Mouse (Mus musculus): ENCODE results near the gene Gpr83. TPM values are rescaled to one million over a fixed set of nuclear protein-coding genes. Genes with fewer than 3 reads are reported as not detected.
A peak's percentile ranks its signal among the peaks of the same experiment; 100 is the strongest.

The Gpr83 gene
- 0.04 and 0.27 TPM in 2 replicates for polyA plus RNA-seq (2012; rRNA removed)

GRCm38 (mm10) chr9:14859868-14860639, at the start of gene Gpr83:
TSS of gene Gpr83 (plus strand) at chr9:14860210.
- WGBS = 2% methylated on average over 47 of the region's 47 CpGs
- no peaks in the 10 kb centered on the region for H3K36me3 ChIP-seq (ENCODE audit: control insufficient read depth, insufficient read depth, low read length)
- no peak for TF ChIP-seq POLR2A (IDR thresholded peaks at IDR 0.05; ENCODE audit: low read depth, low read length)
- TF ChIP-seq CTCF (IDR thresholded peaks at IDR 0.05; ENCODE audit: extremely low read depth, insufficient read length, insufficient replicate concordance, low read depth, low read length) = no peak
- H3K27ac ChIP-seq (ENCODE audit: insufficient read depth, low read depth, low read length) = no peak within 1 kb of the TSS
- H3K27me3 ChIP-seq (ENCODE audit: control insufficient read depth, insufficient read depth, low read length) = peaks cover 17% of the 10 kb centered on the region; the same call in 1 of the 2 replicates
- H3K4me1 ChIP-seq (ENCODE audit: control insufficient read depth, insufficient read depth, insufficient read length, low read length) = no peaks in the 10 kb centered on the region
- H3K4me3 ChIP-seq (ENCODE audit: low read depth, low read length) = peak within 1 kb of the TSS; percentile 35

GRCm38 (mm10) chr9:14821396-14821795, 38.6 kb upstream of the Gpr83 start:
- Histone ChIP-seq H3K27me3 (ENCODE audit: control insufficient read depth, insufficient read depth, low read length) (no peaks in the 10 kb centered on the region), H3K4me3 (ENCODE audit: low read depth, low read length) (no peak overlapping the region), H3K27ac (ENCODE audit: insufficient read depth, low read depth, low read length) (no peak overlapping the region), H3K4me1 (ENCODE audit: control insufficient read depth, insufficient read depth, insufficient read length, low read length) (no peaks in the 10 kb centered on the region), H3K36me3 (ENCODE audit: control insufficient read depth, insufficient read depth, low read length) (peaks cover 52% of the 10 kb centered on the region)
- TF ChIP-seq POLR2A (IDR thresholded peaks at IDR 0.05; ENCODE audit: low read depth, low read length) (no peak), CTCF (IDR thresholded peaks at IDR 0.05; ENCODE audit: extremely low read depth, insufficient read length, insufficient replicate concordance, low read depth, low read length) (no peak)

- H3K27ac ChIP-seq (ENCODE audit: insufficient read depth, low read depth, low read length) = no peak overlapping the region
- no peaks in the 10 kb centered on the region for H3K4me1 ChIP-seq (ENCODE audit: control insufficient read depth, insufficient read depth, insufficient read length, low read length)
- no peak for TF ChIP-seq CTCF (IDR thresholded peaks at IDR 0.05; ENCODE audit: extremely low read depth, insufficient read length, insufficient replicate concordance, low read depth, low read length)
- no peak for TF ChIP-seq POLR2A (IDR thresholded peaks at IDR 0.05; ENCODE audit: low read depth, low read length)
- H3K36me3 ChIP-seq (ENCODE audit: control insufficient read depth, insufficient read depth, low read length) = peaks cover 44% of the 10 kb centered on the region
- no peak overlapping the region for H3K4me3 ChIP-seq (ENCODE audit: low read depth, low read length)
- H3K27me3 ChIP-seq (ENCODE audit: control insufficient read depth, insufficient read depth, low read length) = no peaks in the 10 kb centered on the region
- 90% methylated on average over 5 of the region's 5 CpGs for WGBS
Measured at GRCm38 (mm10) chr9:14824840-14825239, 35.2 kb upstream of the Gpr83 start.

- no peaks in the 10 kb centered on the region for H3K4me1 ChIP-seq (ENCODE audit: control insufficient read depth, insufficient read depth, insufficient read length, low read length)
- no peaks in the 10 kb centered on the region for H3K27me3 ChIP-seq (ENCODE audit: control insufficient read depth, insufficient read depth, low read length)
- H3K36me3 ChIP-seq (ENCODE audit: control insufficient read depth, insufficient read depth, low read length) = peaks cover 36% of the 10 kb centered on the region
- 76% methylated on average over 2 of the region's 2 CpGs for WGBS
- no peak overlapping the region for H3K4me3 ChIP-seq (ENCODE audit: low read depth, low read length)
- H3K27ac ChIP-seq (ENCODE audit: insufficient read depth, low read depth, low read length) = no peak overlapping the region
- TF ChIP-seq POLR2A (IDR thresholded peaks at IDR 0.05; ENCODE audit: low read depth, low read length) (no peak), CTCF (IDR thresholded peaks at IDR 0.05; ENCODE audit: extremely low read depth, insufficient read length, insufficient replicate concordance, low read depth, low read length) (no peak)
Measured at GRCm38 (mm10) chr9:14827875-14828274, 32.1 kb upstream of the Gpr83 start.

- WGBS = 82% methylated on average over 5 of the region's 5 CpGs
- no peak for TF ChIP-seq CTCF (IDR thresholded peaks at IDR 0.05; ENCODE audit: extremely low read depth, insufficient read length, insufficient replicate concordance, low read depth, low read length)
- no peak for TF ChIP-seq POLR2A (IDR thresholded peaks at IDR 0.05; ENCODE audit: low read depth, low read length)
- no peak overlapping the region for H3K4me3 ChIP-seq (ENCODE audit: low read depth, low read length)
- no peaks in the 10 kb centered on the region for H3K27me3 ChIP-seq (ENCODE audit: control insufficient read depth, insufficient read depth, low read length)
- no peaks in the 10 kb centered on the region for H3K4me1 ChIP-seq (ENCODE audit: control insufficient read depth, insufficient read depth, insufficient read length, low read length)
- peaks cover 41% of the 10 kb centered on the region for H3K36me3 ChIP-seq (ENCODE audit: control insufficient read depth, insufficient read depth, low read length)
- no peak overlapping the region for H3K27ac ChIP-seq (ENCODE audit: insufficient read depth, low read depth, low read length)
Measured at GRCm38 (mm10) chr9:14832046-14832445, 28.0 kb upstream of the Gpr83 start.

- 87% methylated on average over 6 of the region's 6 CpGs for WGBS
- no peaks in the 10 kb centered on the region for H3K27me3 ChIP-seq (ENCODE audit: control insufficient read depth, insufficient read depth, low read length)
- TF ChIP-seq CTCF (IDR thresholded peaks at IDR 0.05; ENCODE audit: extremely low read depth, insufficient read length, insufficient replicate concordance, low read depth, low read length) (no peak), POLR2A (IDR thresholded peaks at IDR 0.05; ENCODE audit: low read depth, low read length) (no peak)
- H3K4me1 ChIP-seq (ENCODE audit: control insufficient read depth, insufficient read depth, insufficient read length, low read length) = no peaks in the 10 kb centered on the region
- H3K36me3 ChIP-seq (ENCODE audit: control insufficient read depth, insufficient read depth, low read length) = peaks cover 24% of the 10 kb centered on the region
- H3K27ac ChIP-seq (ENCODE audit: insufficient read depth, low read depth, low read length) = no peak overlapping the region
- no peak overlapping the region for H3K4me3 ChIP-seq (ENCODE audit: low read depth, low read length)
Measured at GRCm38 (mm10) chr9:14835335-14836075, 24.5 kb upstream of the Gpr83 start.

- 29% methylated on average over 7 of the region's 7 CpGs for WGBS
- H3K4me1 ChIP-seq (ENCODE audit: control insufficient read depth, insufficient read depth, insufficient read length, low read length) = no peaks in the 10 kb centered on the region
- no peak overlapping the region for H3K4me3 ChIP-seq (ENCODE audit: low read depth, low read length)
- no peak overlapping the region for H3K27ac ChIP-seq (ENCODE audit: insufficient read depth, low read depth, low read length)
- peaks cover 4% of the 10 kb centered on the region; the same call in 1 of the 2 replicates for H3K36me3 ChIP-seq (ENCODE audit: control insufficient read depth, insufficient read depth, low read length)
- no peak for TF ChIP-seq POLR2A (IDR thresholded peaks at IDR 0.05; ENCODE audit: low read depth, low read length)
- no peak for TF ChIP-seq CTCF (IDR thresholded peaks at IDR 0.05; ENCODE audit: extremely low read depth, insufficient read length, insufficient replicate concordance, low read depth, low read length)
- no peaks in the 10 kb centered on the region for H3K27me3 ChIP-seq (ENCODE audit: control insufficient read depth, insufficient read depth, low read length)
Measured at GRCm38 (mm10) chr9:14839527-14839926, 20.5 kb upstream of the Gpr83 start.

All from small intestine, adult 2 months (tissue).